Mouse (Mus musculus) myocyte (in vitro differentiated cells): ENCODE data around the gene Fam193b. TPM values are rescaled to one million over a fixed set of nuclear protein-coding genes. Genes with fewer than 3 reads are reported as not detected.

ENCODE experiments used
- H3K27me3 ChIP-seq: one replicate; pipeline ENCODE4 v1.6.1; 2011; ENCODE audit not compliant: control insufficient read depth, insufficient read depth, insufficient read length
- H3K36me3 ChIP-seq: one replicate; pipeline ENCODE4 v1.6.1; 2011; ENCODE audit not compliant: control insufficient read depth, insufficient read depth
- H3K4me2 ChIP-seq: one replicate; pipeline ENCODE4 v1.6.1; 2011; ENCODE audit warnings: low read depth, control low read depth
- H3K4me3 ChIP-seq: one replicate; pipeline ENCODE4 v1.5.1; 2011; ENCODE audit warnings: mild to moderate bottlenecking, control low read depth, moderate library complexity
- H3K79me2 ChIP-seq: one replicate; pipeline ENCODE4 v1.6.1; 2011; ENCODE audit not compliant: control insufficient read depth, insufficient read depth
- H3ac ChIP-seq: one replicate; pipeline ENCODE4 v1.6.1; 2011; ENCODE audit not compliant: control insufficient read depth, insufficient read length
- CEBPB ChIP-seq: IDR thresholded peaks from 2 replicates; pipeline ENCODE4 v1.6.1; 2011; ENCODE audit warnings: mild to moderate bottlenecking, moderate library complexity; ENCODE audit not compliant: poor library complexity, insufficient read depth, severe bottlenecking
- E2F4 ChIP-seq: IDR thresholded peaks from one replicate; pipeline ENCODE4 v1.6.1; 2011; ENCODE audit warnings: mild to moderate bottlenecking, control low read depth, moderate library complexity; ENCODE audit not compliant: insufficient read depth
- MYOD1 ChIP-seq, 3 experiments: IDR thresholded peaks; one replicate each; pipeline ENCODE4 v1.6.1; 2011; ENCODE audit warnings: control low read depth in 2 of 3, low read depth in 2 of 3, mild to moderate bottlenecking in 2 of 3, moderate library complexity in 1 of 3; ENCODE audit not compliant: insufficient read length in 2 of 3, control insufficient read depth in 1 of 3
- MYOG ChIP-seq, 3 experiments: IDR thresholded peaks; one replicate each; pipeline ENCODE4 v1.6.1; 2011; ENCODE audit warnings: control low read depth in 2 of 3, low read depth in 2 of 3, mild to moderate bottlenecking in 2 of 3; ENCODE audit not compliant: insufficient read length in 2 of 3, control insufficient read depth in 1 of 3, insufficient read depth in 1 of 3
- POLR2A ChIP-seq: IDR thresholded peaks from one replicate; pipeline ENCODE4 v1.6.1; 2011; ENCODE audit warnings: low read depth, mild to moderate bottlenecking, control low read depth, moderate library complexity; ENCODE audit not compliant: insufficient read length
- POLR2AphosphoS2 ChIP-seq: IDR thresholded peaks from one replicate; pipeline ENCODE4 v1.6.1; 2011; ENCODE audit warnings: low read depth, control low read depth; ENCODE audit not compliant: insufficient read length
- REST ChIP-seq: IDR thresholded peaks from one replicate; pipeline ENCODE4 v1.6.1; 2011; ENCODE audit warnings: mild to moderate bottlenecking, control low read depth, moderate library complexity; ENCODE audit not compliant: insufficient read depth, insufficient read length
- SRF ChIP-seq: IDR thresholded peaks from one replicate; pipeline ENCODE4 v1.6.1; 2011; ENCODE audit warnings: low read depth; ENCODE audit not compliant: control insufficient read depth, insufficient read length
- TCF12 ChIP-seq: IDR thresholded peaks from one replicate; pipeline ENCODE4 v1.6.1; 2011; ENCODE audit warnings: mild to moderate bottlenecking, control low read depth; ENCODE audit not compliant: poor library complexity, insufficient read depth, severe bottlenecking
- TCF3 ChIP-seq: IDR thresholded peaks from one replicate; pipeline ENCODE4 v1.6.1; 2011; ENCODE audit warnings: low read depth, control low read depth; ENCODE audit not compliant: insufficient read length
- USF1 ChIP-seq: IDR thresholded peaks from one replicate; pipeline ENCODE4 v1.6.1; 2011; ENCODE audit warnings: low read depth, mild to moderate bottlenecking, control low read depth, moderate library complexity
- polyA plus RNA-seq: library from polyadenylated mRNA; unstranded; fragments of >200 nt; fragmentation: generic; extraction: Trizol; gene quantifications from one replicate; pipeline ENCODE4 v1.2.1, GENCODE M21; 2012; ENCODE audit warnings: missing spikeins

The Fam193b gene
- polyA plus RNA-seq, 1 experiment, result 13.5 TPM

DNA sequence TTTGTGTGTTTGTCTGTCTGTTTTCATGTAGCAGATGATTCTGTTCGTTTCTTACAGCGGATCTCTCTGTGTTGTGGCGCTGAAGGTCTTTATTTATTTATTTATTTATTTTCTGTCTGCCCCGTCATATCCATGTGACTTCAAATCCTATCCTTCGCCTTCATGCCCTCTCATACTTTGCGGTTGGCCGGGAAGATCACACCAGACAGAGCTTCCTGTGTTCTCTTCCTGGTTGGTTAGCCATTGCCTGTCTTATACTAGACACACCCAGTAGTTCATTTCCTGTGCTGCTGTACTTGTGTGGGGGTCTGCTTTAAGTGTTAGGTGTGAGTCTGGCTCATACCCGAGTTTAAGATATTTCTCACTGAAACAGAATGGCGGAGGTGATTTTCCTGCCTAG, 29.7 kb upstream of the Fam193b start:
- TF ChIP-seq MYOG (IDR thresholded peaks at IDR 0.05; ENCODE audit: control insufficient read depth in 1 of 3, insufficient read depth in 1 of 3, insufficient read length in 2 of 3, low read depth in 2 of 3), result no peak
- no peak for TF ChIP-seq REST
- no peak for TF ChIP-seq USF1
- Histone ChIP-seq H3K4me2 (peak overlapping the region; percentile 76), H3K79me2 (peaks cover 19% of the 10 kb centered on the region), H3K27me3 (no peaks in the 10 kb centered on the region), H3K36me3 (peaks cover 9% of the 10 kb centered on the region), H3ac (peak overlapping the region; percentile 42), H3K4me3 (peak overlapping the region; percentile 54)

DNA sequence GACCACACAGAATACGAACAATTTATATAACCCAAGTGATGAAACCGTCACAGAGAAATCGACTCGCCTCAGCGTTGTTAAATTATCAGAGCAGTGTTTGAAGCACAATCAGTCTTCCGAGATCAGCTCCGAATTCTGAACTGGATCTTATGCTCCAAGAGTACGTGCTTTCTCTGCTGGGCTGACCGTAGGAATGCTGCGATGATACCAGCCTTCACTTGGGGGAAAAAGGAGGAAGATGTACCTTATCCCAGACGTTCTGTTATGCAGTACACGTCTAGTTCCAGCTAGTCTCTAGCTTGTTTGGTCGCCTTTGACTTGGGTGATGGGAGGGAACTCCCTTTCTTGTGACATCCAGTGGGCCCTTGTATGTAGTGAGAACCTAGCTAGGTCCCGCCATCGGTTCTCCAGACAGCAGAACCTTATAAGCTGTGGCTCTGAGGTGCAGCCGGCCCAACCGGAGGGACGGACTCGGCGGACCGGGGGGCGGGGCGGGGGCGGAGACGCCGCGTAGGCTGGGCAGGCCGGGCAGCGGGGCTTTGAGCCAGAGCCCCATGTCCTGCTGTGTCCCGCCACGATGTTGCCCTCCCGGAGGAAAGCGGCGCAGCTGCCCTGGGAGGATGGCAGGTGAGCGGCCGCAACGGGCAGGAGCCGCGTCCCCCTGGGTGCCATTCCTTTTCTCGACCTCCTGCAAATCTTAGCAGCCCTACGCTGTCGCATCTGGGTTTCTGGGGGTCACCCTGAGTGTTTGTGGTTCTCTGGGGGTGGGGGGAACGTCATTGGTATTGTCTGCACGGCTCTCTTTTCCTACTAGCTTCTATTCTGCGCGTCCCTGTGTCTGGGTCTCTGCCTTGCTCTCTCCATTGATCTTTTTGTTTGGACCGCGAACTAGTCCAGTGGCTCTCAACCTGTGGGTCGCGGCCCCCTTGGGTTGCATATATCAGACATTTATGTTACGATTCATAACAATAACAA, 28.9 kb upstream of the Fam193b start, which contains the start of gene B4galt7:
TSS of gene B4galt7 (plus strand) at position 331 of the 975 bp plus-strand sequence.
- Histone ChIP-seq H3K4me3 (peak within 1 kb of the TSS; percentile 54), H3K36me3 (peaks cover 14% of the 10 kb centered on the region), H3K27me3 (no peaks in the 10 kb centered on the region), H3K4me2 (peak within 1 kb of the TSS; percentile 76), H3K79me2 (peaks cover 19% of the 10 kb centered on the region), H3ac (peak within 1 kb of the TSS; percentile 42)
- TF ChIP-seq USF1 (no peak), E2F4 (peak; percentile 62), TCF12 (no peak), MYOD1 (IDR thresholded peaks at IDR 0.05; ENCODE audit: control insufficient read depth in 1 of 3, insufficient read length in 2 of 3, low read depth in 2 of 3) (peak in 1 of 3 experiments; percentile 74), MYOG (IDR thresholded peaks at IDR 0.05; ENCODE audit: control insufficient read depth in 1 of 3, insufficient read depth in 1 of 3, insufficient read length in 2 of 3, low read depth in 2 of 3) (peak in 2 of 3 experiments; percentile 52 to 62), POLR2AphosphoS2 (peak; percentile 87), POLR2A (peak; percentile 91), CEBPB (no peak)

DNA sequence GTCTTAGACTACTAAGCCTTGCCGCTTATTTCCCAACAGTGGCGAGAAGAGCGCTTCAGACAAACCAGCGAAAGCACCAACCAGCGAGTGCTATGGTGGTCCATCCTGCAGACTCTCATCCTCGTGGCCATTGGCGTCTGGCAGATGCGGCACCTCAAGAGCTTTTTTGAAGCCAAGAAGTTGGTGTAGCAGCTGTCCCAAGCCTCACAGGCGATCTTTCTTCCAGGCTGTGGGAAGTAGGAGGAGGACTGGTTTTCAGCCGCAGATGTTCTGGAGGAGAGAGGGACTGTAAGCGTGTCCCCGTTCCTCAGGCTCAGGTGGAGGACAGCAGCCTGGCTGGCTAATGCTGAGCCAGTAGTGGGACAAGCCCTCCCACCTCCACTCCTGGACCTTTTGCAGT, 25.9 kb upstream of the Fam193b start:
- H3K79me2 ChIP-seq, result peaks cover 21% of the 10 kb centered on the region
- TF ChIP-seq TCF12, result no peak
- no peaks in the 10 kb centered on the region for H3K27me3 ChIP-seq
- peaks cover 16% of the 10 kb centered on the region for H3K36me3 ChIP-seq
- no peak overlapping the region for H3ac ChIP-seq
- H3K4me2 ChIP-seq, result no peak overlapping the region
- H3K4me3 ChIP-seq, result no peak overlapping the region

DNA sequence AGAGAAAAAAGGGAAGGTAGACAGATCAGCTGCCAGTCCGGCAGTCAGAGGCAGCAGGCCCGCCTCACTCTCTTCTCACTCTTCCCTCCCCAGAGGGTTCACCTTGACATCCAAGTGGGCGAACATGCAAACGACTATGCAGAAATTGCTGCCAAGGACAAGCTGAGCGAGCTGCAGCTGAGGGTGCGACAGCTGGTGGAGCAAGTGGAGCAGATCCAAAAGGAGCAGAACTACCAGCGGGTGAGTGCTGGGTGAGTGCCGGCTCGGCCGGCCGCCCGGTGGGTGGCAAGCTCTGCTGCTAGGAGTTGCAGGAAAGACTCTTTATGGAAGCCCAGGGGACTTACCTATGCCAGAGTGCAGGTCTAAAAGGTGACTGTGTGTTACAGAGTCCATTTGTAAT, 24.5 kb upstream of the Fam193b start:
- H3ac ChIP-seq, result no peak overlapping the region
- no peak overlapping the region for H3K4me3 ChIP-seq
- peaks cover 16% of the 10 kb centered on the region for H3K36me3 ChIP-seq

DNA sequence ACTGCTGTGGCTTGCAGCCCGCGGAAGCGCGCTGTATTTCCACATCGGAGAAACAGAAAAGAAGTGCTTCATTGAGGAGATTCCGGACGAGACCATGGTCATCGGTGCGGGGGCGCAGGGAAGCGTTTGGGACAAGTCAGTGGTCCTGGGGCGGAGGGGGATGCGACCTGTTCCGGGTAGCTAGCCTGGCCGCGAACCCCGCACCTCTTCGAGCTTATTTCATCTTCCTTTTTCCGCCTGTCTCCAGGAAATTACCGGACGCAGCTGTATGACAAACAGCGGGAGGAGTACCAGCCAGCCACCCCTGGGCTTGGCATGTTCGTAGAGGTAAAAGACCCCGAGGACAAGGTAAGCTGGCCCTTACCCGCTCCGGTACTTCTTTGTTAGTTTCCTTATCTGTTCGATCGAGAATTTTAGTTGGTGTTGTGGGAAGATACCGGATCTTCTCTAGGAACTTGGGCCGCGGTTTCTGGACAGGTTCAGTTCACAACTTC, 22.4 kb upstream of the Fam193b start:
- Histone ChIP-seq H3K4me3 (peak overlapping the region; percentile 86), H3K27me3 (no peaks in the 10 kb centered on the region), H3K36me3 (peaks cover 16% of the 10 kb centered on the region), H3K79me2 (peaks cover 17% of the 10 kb centered on the region), H3ac (peak overlapping the region; percentile 60), H3K4me2 (peak overlapping the region; percentile 83)
- TF ChIP-seq MYOD1 (IDR thresholded peaks at IDR 0.05; ENCODE audit: control insufficient read depth in 1 of 3, insufficient read length in 2 of 3, low read depth in 2 of 3), result no peak
- TF ChIP-seq SRF, result no peak
- no peak for TF ChIP-seq MYOG (IDR thresholded peaks at IDR 0.05; ENCODE audit: control insufficient read depth in 1 of 3, insufficient read depth in 1 of 3, insufficient read length in 2 of 3, low read depth in 2 of 3)
- no peak for TF ChIP-seq POLR2AphosphoS2
- TF ChIP-seq USF1, result no peak
- no peak for TF ChIP-seq POLR2A
- no peak for TF ChIP-seq TCF12
- TF ChIP-seq TCF3, result no peak
- TF ChIP-seq REST, result no peak

More for the DNA sequence above, 24.5 kb upstream of the Fam193b start:
- peaks cover 20% of the 10 kb centered on the region for H3K79me2 ChIP-seq
- no peak overlapping the region for H3K4me2 ChIP-seq
- no peak for TF ChIP-seq REST
- peak in 2 of 3 experiments; percentile 24 to 43 for TF ChIP-seq MYOG (IDR thresholded peaks at IDR 0.05; ENCODE audit: control insufficient read depth in 1 of 3, insufficient read depth in 1 of 3, insufficient read length in 2 of 3, low read depth in 2 of 3)
- no peaks in the 10 kb centered on the region for H3K27me3 ChIP-seq
